Mouse (Mus musculus) bone marrow macrophage, adult 2 months (primary cell): ENCODE measurements around the gene Snx10.

ENCODE experiments used
- CTCF ChIP-seq: IDR thresholded peaks from 2 replicates; pipeline ENCODE4 v1.5.1; 2012; ENCODE audit warnings: low read depth, mild to moderate bottlenecking, low read length, moderate library complexity
- POLR2A ChIP-seq: IDR thresholded peaks from 2 replicates; pipeline ENCODE4 v1.6.1; 2012; ENCODE audit warnings: mild to moderate bottlenecking, low read depth, low read length, borderline replicate concordance

- TF ChIP-seq CTCF (no peak), POLR2A (no peak)
Observed at GRCm38 (mm10) chr6:51591844-51592243, 68.1 kb downstream of the Snx10 start.
